Mouse (Mus musculus) ES-Bruce4 (cell line): ENCODE data around the gene Sepsecs. TPM values are rescaled to one million over a fixed set of nuclear protein-coding genes. Genes with fewer than 3 reads are reported as not detected.
"Not testable (repeated sequence)": the region's sequence is repeated elsewhere in the genome, so short reads cannot be mapped to it uniquely, and the experiment has no call there.

ENCODE experiments used
- H3K27ac ChIP-seq: 2 replicates; pipeline ENCODE4 v1.5.1; 2012; ENCODE audit warnings: low read length, inconsistent platforms; ENCODE audit not compliant: insufficient read depth
- H3K27me3 ChIP-seq: 2 replicates; pipeline ENCODE4 v1.6.1; 2012; ENCODE audit warnings: mild to moderate bottlenecking, low read length, inconsistent platforms; ENCODE audit not compliant: control insufficient read depth, poor library complexity, insufficient read depth, severe bottlenecking
- H3K36me3 ChIP-seq: 2 replicates; pipeline ENCODE4 v1.6.1; 2012; ENCODE audit warnings: inconsistent platforms, mild to moderate bottlenecking, low read length, moderate library complexity; ENCODE audit not compliant: control insufficient read depth, poor library complexity, insufficient read depth, severe bottlenecking
- H3K4me1 ChIP-seq: one replicate; pipeline ENCODE4 v1.8.1; 2011; ENCODE audit warnings: low read length; ENCODE audit not compliant: control insufficient read depth, insufficient read depth
- H3K4me3 ChIP-seq: 2 replicates; pipeline ENCODE4 v1.5.1; 2011; ENCODE audit warnings: low read depth, mild to moderate bottlenecking, low read length
- H3K9ac ChIP-seq: 2 replicates; pipeline ENCODE4 v1.6.1; 2012; ENCODE audit warnings: low read depth, mild to moderate bottlenecking, inconsistent platforms; ENCODE audit not compliant: poor library complexity, severe bottlenecking
- H3K9me3 ChIP-seq: replicated peaks from 2 replicates; pipeline ENCODE4 v1.6.1; 2012; ENCODE audit warnings: mild to moderate bottlenecking, low read length, inconsistent platforms; ENCODE audit not compliant: control insufficient read depth, poor library complexity, insufficient read depth, severe bottlenecking
- CTCF ChIP-seq: IDR thresholded peaks from one replicate; pipeline ENCODE4 v1.8.1; 2011; ENCODE audit warnings: low read depth, low read length
- EP300 ChIP-seq: IDR thresholded peaks from 2 replicates; pipeline ENCODE4 v1.6.1; 2011; ENCODE audit warnings: low read depth, low read length; ENCODE audit not compliant: insufficient read depth
- POLR2A ChIP-seq: IDR thresholded peaks from one replicate; pipeline ENCODE4 v1.8.1; 2011; ENCODE audit warnings: low read length; ENCODE audit not compliant: insufficient read depth
- polyA plus RNA-seq: library from polyadenylated mRNA; stranded (reverse); fragments of >200 nt; gene quantifications from 2 replicates; pipeline ENCODE4 v1.2.4, GENCODE M21; 2011; ENCODE audit warnings: low read depth; ENCODE audit not compliant: missing spikeins, insufficient read depth, insufficient read length

The Sepsecs gene
- polyA plus RNA-seq, result 10.7 and 12.0 TPM in 2 replicates

- peak within 1 kb of the TSS; percentile 92 for H3K4me3 ChIP-seq
- no peaks in the 10 kb centered on the region for H3K9me3 ChIP-seq
- H3K9ac ChIP-seq, result peak within 1 kb of the TSS; percentile 54
- H3K27ac ChIP-seq, result no peak within 1 kb of the TSS
- no peaks in the 10 kb centered on the region for H3K4me1 ChIP-seq
- no peaks in the 10 kb centered on the region for H3K27me3 ChIP-seq
- TF ChIP-seq EP300 (peak; percentile 59; the same call in 1 of the 2 replicates), POLR2A (no peak)
- H3K36me3 ChIP-seq, result no peaks in the 10 kb centered on the region
Measured at GRCm38 (mm10) chr5:52669426-52670191, at the start of gene Sepsecs. Gene Sepsecs (minus strand): TSS chr5:52669708.

- H3K27ac ChIP-seq, result no peak overlapping the region
- H3K27me3 ChIP-seq, result no peaks in the 10 kb centered on the region
- no peak overlapping the region for H3K9ac ChIP-seq
- no peaks in the 10 kb centered on the region for H3K9me3 ChIP-seq
- no peaks in the 10 kb centered on the region for H3K36me3 ChIP-seq
- no peak overlapping the region for H3K4me3 ChIP-seq
- TF ChIP-seq POLR2A, result no peak
- TF ChIP-seq EP300, result no peak
- no peaks in the 10 kb centered on the region for H3K4me1 ChIP-seq
Measured at GRCm38 (mm10) chr5:52716742-52717448, 47.4 kb upstream of the Sepsecs start.

GRCm38 (mm10) chr5:52712704-52713103, 43.2 kb upstream of the Sepsecs start:
- H3K9ac ChIP-seq, result no peak overlapping the region
- H3K27me3 ChIP-seq, result no peaks in the 10 kb centered on the region
- no peak overlapping the region for H3K27ac ChIP-seq
- H3K9me3 ChIP-seq, result no peaks in the 10 kb centered on the region
- H3K4me3 ChIP-seq, result no peak overlapping the region
- no peaks in the 10 kb centered on the region for H3K36me3 ChIP-seq
- TF ChIP-seq EP300, result no peak
- TF ChIP-seq POLR2A, result no peak
- no peak for TF ChIP-seq CTCF
- no peaks in the 10 kb centered on the region for H3K4me1 ChIP-seq

GRCm38 (mm10) chr5:52704562-52704961, 35.1 kb upstream of the Sepsecs start:
- no peaks in the 10 kb centered on the region for H3K27me3 ChIP-seq
- no peaks in the 10 kb centered on the region for H3K4me1 ChIP-seq
- no peaks in the 10 kb centered on the region for H3K36me3 ChIP-seq
- no peak overlapping the region for H3K27ac ChIP-seq
- H3K9me3 ChIP-seq, result no peaks in the 10 kb centered on the region
- no peak overlapping the region for H3K9ac ChIP-seq
- no peak for TF ChIP-seq CTCF
- no peak for TF ChIP-seq POLR2A
- no peak for TF ChIP-seq EP300
- H3K4me3 ChIP-seq, result no peak overlapping the region

DNA sequence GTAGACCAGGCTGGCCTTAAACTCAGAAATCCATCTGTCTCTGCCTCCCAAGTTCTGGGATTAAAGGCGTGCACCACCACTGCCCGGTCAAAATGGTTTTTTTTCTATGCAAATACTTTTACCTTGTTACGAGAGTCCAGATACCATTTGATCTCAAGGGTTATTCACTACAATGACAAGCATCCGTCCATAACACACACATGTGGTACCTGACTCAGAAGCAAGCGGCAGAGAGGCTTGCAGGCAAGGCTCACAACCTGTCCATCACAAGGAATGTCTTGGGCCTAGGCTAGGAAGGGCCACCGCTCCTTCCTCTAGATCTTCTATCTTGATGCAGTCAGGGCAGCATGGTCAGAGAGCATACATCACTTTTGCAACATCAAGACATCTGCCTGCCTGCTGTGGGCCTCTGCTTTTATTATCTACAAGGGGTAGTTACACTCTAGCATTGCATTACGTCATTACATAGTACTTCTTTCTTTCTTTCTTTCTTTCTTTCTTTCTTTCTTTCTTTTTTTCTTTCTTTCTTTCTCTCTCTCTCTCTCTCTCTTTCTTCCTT, 28.5 kb upstream of the Sepsecs start:
- not testable (repeated sequence) for H3K9ac ChIP-seq, H3K36me3 ChIP-seq, H3K27ac ChIP-seq, H3K9me3 ChIP-seq, H3K27me3 ChIP-seq, H3K4me1 ChIP-seq, H3K4me3 ChIP-seq

GRCm38 (mm10) chr5:52697291-52697690, 27.8 kb upstream of the Sepsecs start:
- TF ChIP-seq POLR2A (no peak), CTCF (no peak), EP300 (no peak)
- Histone ChIP-seq H3K27me3 (no peaks in the 10 kb centered on the region), H3K36me3 (no peaks in the 10 kb centered on the region), H3K4me1 (no peaks in the 10 kb centered on the region), H3K4me3 (no peak overlapping the region), H3K9ac (no peak overlapping the region), H3K9me3 (no peaks in the 10 kb centered on the region), H3K27ac (no peak overlapping the region)
